Mouse (Mus musculus) mouse trophoblast stem cell (cell line): Measurements from ENCODE around the gene Mgst3.

ENCODE experiments used
- in situ Hi-C, 2 experiments: fragments of 300-500 bp; cut with MseI, MboI; formaldehyde crosslinking; loops; 2 replicates in 1 of 2; 3 replicates in 1 of 2; pipeline ENCODE4 v1.15.1; 2025

Mgst3 gene

DNA sequence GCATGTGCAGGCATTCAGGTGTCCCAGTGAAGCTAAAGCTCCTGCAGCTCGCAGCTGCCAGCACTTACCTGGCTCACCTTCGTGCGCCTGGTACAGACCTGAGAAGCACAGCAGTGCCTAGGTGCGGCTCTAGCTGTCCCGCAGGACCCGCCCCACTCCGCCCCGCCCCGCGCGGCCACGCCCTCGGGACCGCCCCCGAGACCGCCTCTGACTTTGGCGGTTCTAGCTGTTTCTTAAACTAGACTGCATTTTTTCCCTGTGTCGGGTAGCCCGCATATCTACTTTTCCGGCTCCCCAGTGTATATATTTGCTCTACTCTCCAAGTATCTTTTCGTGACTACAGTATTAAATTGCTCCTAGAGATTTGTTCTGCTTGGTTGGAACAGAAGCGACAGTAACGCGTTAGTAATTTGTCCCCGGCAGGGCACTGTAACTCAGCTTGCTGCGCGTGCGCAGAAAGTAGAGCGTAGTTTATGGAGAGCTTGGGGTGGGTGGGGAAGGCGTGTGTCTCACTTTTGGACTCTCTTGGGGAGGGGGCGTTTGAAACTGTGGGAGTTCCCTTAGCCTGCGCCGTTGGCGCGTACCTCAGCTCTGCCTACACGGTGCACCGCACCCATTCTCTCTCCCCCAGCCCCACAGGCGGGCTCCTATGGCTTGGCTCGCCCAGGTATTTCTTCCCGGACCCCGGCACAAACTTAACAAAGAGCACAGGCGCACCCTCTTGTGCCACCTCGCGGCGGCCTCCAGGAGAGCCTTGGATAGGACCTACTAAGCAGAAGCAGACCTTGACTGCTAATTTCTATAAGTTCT, at the start of gene Mgst3:
Gene Mgst3, minus strand, starts transcription at position 159 of the 810 bp plus-strand sequence.
- in situ Hi-C loops: no loop called here

DNA sequence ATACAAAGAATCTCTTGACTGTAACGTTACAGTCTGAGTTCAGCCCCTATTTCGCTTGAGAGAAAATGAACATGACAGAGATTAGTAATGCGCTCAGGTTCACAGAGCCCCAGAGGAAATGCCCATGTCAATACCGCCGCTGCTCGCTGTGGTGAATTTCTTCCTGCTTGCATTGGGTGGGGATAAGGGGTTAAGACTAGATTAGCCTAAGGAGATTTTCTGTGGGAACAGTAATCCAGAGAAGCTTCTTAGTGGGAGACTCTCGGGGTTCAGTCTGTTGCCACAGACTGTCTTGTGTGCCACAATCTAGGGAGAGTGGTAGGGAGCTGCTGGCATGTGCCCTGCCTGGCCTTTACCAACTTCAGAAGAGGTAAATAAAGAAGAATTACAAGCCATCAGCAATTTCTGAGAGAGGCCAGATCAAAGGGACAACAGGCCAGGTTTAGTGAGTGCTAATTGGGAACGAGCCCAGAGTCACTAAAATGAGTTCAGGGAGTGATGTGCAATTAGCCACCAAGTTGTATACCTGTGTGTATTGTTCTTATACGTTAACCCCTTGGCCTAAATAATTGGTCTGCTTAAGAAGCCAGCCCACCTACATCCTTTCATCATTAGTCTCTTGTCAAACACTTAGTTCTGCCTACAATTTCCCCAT, 44.7 kb upstream of the Mgst3 start:
- in situ Hi-C loops: no loop called here

DNA sequence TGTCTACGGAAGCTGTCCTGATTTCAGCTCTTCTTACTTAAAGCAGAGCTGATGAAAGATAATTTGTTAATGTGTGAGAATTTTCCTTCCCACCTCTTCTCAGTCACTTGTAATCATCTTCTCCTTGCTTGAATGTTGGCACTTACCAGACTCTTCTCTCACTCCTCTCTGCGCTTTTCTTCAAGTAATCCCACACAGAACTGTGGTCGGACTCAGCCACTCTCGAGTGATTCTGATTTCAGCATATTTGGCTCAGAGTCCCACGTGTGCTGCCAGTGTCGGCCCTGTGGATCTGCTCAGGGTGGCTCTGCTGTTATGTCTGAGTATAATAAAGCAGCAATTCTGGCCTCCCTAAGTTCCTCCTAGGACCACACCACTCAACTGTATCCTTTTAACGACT, 43.5 kb upstream of the Mgst3 start:
- in situ Hi-C loops: no loop called here

DNA sequence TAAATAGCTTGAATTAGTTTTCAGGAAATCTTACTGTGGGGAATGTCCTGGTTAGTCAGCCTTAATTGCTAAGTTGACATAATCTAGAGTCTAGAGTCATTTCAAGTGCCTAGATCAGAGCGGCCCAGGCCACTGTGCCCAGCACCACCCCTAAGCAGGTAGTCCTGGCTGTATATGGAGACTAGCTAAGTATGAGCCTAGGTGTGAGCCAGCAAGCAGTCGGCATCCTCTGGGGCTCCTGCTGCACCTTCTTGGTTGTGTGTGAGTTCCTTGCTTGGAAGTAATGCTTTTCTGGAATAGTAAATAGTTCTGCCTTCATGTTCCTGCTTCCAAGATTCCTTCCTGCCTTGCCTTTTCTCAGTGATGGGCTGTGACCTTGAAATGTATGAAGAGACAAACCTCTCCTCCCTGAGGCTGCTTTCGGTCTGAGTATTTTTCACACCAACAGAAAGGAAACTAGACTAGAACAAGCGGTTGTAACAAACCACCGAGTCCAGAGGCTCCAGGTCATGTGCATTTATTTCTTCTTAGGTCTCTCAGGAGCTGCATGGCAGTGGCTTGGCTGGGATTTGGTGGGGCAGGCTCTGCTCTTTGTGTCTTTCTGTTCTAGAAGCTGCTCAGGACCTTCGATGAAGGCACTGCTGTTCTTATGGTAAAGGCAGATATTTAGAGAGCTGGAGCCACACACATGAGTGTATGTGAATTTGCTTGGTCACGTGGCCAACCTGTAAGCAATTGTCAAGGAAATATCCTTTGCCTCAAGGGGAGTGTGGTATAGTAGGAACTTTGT, 42.7 kb upstream of the Mgst3 start:
- in situ Hi-C loops: no loop called here

DNA sequence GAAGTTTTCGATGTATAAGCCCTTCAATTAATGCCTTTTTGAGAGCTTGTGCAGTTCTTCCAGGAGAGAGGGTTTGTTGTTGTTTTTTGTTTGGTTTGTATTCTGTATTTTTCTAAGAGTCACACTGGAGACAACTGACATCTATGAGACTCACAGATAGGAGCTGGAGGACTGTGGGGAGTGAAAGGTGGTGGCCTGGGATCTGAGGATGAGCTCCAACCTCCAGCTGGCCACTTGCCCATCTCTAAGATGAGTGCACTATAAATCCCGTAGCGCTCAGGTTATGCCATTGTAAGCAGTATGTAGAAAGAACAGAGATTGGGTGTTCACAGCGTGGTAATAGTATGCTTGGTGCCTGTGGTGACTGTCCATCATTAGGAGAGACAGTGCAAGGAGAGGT, 41.3 kb upstream of the Mgst3 start:
- in situ Hi-C loops: no loop called here

DNA sequence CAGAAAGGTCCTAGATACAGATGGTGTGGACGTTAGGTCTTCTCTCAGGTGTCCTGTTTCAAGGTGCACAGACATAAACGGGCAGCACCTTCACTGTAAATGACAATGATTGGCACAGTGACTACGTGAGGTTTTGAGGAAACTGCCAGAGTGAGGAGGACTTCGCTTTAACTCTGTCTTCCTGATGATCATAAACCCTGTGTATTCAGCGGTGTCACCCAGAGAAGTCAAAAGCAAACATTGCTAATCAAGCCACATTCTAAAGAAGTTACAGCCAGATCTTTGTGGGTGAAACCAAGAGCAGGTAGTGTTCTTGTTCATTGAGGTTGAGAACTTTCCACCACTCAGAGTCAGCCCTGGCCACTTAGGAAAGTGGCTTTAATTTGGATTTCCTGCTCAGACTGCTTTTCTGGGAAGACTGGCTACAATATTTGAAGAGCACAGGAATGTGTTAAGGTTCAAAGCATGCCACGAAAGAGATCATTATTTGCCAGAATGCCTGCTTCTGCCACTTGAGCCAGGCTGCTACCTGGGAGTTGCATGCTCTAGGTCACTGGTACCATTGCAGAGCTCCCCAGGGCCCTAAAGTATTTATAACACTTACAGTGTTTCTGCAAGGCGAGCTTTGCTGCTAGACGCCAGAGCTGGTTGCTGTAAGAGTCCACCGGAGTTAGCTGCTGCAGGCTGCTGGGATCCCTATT, 37.5 kb upstream of the Mgst3 start:
- in situ Hi-C loops: no loop called here

DNA sequence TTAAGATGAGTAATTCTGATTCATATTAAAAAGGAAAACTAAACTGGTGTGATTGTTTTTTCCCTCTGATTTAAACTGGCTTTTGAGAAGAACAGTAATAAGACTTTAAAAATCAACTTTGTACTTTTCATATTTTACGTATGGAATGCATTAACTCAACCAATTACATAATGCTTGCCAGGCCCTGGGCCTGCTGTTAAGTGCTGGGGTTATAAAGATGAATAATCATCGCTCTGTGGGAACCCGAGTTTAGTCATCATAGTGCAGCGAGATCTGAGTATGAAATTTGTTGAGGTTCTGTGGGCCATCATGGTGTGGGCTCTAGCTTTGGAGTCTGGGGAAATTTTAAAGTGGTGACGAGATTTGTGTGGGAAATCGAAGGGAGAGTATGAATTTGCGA, 33.0 kb upstream of the Mgst3 start:
- in situ Hi-C loops: loop anchor here in 1 of 2 experiments (10.0 kb wide), 1 partner anchor 358 kb away; no protein-coding TSS in a partner anchor

DNA sequence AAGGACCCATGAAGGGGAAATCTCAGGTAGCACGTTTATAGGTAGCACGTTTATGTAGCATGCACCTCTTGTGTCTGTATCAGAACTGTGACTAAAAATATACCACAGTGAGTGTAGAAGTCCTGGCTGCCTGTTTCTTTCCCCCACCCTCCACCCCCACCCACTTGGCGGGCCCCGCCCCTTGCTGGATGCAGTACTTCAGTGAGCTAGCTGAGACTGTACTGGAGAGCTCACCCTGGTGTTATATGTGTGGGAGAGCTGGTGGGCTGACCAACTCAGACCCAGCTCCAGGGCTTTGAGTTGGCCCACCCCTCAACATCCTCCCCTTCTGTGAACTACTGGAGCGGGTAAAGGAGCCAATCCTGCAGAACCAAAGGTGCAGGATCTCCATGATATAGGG, 31.9 kb upstream of the Mgst3 start:
- in situ Hi-C loops: loop anchor here in 1 of 2 experiments (10.0 kb wide), 1 partner anchor 359 kb away; no protein-coding TSS in a partner anchor

DNA sequence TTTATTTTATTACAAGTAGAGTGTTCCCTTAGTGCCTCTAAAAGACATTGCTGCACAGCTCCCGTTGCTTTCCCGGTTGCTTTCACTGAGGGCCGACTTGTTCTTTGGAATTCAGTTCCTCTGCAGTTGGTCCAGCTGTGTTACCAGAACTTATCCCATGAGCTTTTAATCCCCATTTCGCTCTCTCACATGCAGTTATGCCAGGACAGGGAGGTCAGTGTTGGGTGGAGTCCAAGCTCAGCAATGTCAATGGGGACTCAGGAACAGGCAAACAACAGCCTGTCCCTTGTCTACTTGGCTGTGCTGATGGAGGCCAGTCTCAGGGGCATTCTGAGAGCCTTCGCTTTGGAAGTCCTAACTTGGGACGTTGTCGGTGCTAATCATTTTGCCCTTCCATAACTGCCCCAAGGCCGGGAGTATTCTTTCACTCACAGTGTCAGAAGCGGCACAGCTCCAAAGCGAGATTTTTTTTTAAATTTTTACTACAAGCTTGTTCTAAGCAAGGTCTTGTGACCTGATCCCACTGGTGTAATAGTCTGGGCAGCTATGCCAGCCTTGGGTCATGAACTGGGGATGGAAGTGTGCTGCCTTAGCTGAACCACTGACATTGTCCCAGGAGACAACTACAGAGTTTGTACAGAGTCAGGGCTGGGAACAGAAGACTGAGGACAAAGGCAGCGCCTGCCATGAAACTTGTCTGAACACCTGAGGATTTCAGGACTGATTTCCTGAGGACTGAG, 29.0 kb upstream of the Mgst3 start:
- in situ Hi-C loops: loop anchor here in 1 of 2 experiments (10.0 to 25.0 kb wide), 2 partner anchors 362 to 490 kb away; no protein-coding TSS in a partner anchor

DNA sequence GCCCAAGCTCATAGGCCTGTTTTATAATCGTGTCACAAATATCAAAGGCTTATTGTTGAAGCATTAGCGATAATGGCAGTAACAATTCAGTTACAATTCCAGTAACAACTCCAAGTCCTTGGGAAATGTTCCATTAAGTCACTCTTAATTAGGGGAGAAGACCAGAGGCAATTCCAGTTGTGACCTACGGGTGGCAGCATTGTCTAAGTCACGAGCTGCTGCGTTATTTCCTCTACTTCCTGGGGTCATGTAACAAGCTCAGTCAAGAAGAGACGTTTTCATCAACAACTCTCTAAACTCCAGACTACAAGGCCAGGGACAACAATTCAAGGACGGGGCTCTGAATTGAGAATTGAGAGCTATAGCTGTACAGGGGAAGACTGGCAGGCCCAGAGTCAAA, 21.2 kb upstream of the Mgst3 start:
- in situ Hi-C loops: loop anchor here (5.0 to 25.0 kb wide), 3 partner anchors 222 to 497 kb away; no protein-coding TSS in a partner anchor

DNA sequence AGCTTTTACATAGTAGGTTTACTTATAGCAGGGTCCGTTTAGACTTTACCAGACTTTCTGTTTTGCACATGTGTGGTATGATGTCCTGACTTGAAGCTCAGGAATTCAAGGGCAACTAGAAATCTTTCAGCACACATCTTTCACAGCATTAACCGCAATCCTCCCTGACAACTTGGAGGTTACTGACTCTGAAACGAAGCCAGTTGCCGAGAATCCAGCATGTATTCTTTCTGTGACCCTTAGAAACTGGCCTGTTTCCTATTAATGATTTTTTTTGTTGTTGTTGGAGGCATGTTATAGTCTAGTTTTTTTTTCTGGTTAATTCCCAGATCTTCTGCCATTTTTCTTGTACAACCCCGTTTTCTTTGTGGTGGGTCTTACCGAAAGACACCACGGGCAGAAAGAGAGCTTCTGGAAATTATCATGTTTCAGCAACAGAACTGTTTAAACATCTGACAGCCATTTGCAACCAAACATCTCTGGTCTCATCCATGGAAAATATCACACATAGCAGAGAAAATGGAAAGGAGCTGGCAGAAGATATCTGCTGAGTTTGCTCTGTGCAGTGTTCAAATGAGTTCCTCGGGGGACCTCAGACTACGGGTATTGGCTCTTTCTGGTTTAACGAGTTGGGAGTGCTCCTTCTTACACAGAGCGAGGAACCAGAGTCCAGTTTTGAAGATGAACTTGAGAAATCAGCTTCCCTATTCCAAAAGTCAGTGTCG, 18.5 kb upstream of the Mgst3 start:
- in situ Hi-C loops: loop anchor here (5.0 to 25.0 kb wide), 3 partner anchors 225 to 500 kb away; no protein-coding TSS in a partner anchor

DNA sequence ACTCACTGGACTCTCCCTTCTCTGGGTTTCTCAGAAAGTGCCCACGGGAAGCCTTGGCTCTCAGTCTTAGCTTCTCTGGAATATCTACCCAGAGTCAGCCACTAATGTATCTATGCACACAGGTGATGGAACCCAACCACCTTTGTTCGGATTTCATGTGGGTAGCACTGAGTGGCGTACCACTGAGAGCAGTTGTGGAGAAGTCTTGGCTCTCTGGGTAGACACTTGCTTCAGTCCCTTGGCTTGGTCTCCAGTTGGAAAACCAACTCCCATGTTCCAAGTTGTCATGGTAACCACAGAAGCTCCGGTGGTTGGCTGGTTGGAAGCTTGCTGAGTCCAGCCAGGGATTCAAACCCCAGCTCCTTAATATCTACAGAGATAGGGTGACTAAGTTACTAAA, 16.0 kb upstream of the Mgst3 start:
- in situ Hi-C loops: loop anchor here in 1 of 2 experiments (25.0 kb wide), 1 partner anchor 503 kb away; no protein-coding TSS in a partner anchor

DNA sequence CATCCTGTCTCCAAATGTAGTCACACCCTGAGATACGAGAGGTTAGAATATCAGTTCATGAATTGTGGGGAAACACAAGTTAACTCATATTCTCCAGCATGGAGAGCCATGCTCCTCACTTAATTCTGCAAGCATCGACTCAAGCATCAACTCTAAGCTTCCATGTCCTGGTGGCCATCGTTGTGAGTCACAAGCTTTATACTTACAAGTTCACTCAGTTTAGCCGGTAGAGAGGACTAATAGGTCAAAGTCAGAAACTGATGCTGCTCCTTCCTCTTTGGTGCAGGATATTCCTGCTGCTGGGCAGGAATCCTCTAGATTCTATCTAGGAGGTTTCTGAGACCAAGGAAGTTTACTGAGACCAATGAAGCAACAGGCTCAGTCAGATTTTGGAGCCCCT, 11.6 kb upstream of the Mgst3 start:
- in situ Hi-C loops: loop anchor here in 1 of 2 experiments (25.0 kb wide), 1 partner anchor 507 kb away; no protein-coding TSS in a partner anchor

DNA sequence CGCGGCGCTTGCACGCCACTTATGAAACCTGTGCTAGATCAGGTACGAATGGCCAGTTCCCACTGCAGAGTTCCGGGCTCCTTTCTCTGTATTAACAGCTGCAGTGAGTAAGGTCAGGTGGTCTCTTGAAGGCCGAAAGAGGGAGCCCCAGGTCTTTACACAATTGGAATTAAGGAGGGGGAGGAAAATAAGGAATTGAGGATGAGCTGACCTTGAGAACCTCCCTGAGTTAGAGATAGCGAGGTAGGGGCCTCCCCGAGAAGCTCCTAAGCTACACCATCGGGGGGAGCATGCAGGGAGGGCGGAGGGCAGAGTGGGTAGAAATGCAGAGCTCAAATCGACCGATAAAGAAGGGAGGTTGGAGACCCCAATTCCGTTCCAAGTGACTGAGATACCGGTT, 360 bp downstream of the Mgst3 start:
- in situ Hi-C loops: no loop called here

DNA sequence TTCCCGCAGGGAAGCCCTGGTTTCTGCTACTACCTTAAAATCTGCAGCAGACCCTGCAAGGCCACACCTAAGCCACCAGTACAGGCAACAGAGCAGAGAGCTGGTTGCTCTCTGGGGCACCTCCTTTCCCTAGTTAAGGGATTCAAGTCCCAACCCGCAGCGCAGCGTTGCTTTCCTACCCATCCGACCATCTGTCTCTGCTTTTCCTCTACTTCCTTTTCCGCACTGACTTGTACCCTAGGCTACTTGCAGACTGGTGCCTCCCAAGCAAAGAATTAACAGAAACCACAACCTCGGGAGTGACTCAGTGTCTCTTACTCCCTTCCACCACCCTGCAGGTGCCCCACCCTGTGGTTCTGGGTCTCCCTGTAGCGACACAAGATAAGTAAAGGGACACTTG, 954 bp downstream of the Mgst3 start:
- in situ Hi-C loops: no loop called here

DNA sequence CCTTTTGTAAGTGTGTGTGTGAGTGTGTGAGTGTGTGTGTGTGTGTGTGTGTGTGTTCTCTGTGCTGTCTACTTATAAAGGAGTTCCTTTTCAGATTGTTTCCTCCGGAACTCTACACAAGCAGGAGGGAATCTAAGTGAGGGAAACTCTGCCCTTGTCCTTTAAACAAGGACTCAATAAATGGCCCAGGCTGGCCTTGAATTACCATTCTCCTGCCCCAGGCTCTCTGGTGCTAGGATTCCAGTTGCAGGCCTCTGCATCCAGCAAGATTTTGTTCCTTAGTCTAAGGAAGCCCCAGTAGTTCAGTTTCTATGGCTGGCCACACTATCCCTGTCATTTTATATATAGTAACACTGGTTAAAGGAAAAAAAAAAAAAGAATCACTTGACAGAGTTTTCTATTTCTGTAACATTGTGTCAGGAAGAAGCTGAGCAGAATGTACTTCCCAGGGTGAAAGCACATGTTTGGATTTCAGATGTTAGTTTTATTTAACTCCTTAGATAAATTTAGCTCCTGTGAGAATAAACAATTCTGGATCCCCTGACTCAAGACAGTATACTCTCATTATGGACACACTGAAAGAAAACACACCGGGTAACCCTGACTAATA, 1.5 kb downstream of the Mgst3 start:
- in situ Hi-C loops: no loop called here

DNA sequence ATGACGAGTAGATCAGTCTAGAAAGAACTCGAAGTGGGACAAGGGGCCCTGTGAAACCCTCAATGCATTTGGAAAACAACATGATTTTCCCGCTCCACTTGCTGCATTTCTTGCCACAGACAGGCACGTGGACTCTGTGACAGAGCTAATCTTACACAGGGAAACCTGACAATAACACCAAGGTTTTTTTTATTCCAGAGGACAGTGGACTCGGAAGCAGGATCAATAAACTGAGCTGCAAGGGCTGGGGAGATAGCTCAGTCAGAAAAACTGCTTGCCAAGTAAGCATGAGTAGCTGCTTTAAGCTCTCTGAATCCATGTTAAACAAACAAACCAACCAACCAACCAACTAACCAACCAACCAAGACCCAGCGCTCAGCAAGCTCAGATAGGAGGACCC, 2.4 kb downstream of the Mgst3 start:
- in situ Hi-C loops: no loop called here

DNA sequence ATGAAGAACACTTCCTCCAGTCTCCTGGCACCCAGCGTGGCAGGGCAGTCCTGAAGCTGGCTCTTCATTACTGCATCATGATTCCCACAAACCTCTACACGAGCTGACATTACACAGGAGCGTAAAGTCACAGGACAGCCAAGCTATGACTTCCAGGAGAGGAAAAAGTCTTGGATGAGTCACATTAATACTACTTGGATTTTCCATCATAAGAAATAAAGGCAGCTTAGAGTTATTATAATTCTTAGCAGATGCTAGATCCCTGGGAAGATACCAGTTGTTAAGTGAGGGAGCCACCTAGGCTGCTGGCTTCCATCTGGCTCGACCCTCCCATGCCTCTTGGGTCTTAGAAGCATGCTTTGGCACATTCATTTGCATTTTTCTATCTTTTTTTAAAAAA, 3.3 kb downstream of the Mgst3 start:
- in situ Hi-C loops: no loop called here

DNA sequence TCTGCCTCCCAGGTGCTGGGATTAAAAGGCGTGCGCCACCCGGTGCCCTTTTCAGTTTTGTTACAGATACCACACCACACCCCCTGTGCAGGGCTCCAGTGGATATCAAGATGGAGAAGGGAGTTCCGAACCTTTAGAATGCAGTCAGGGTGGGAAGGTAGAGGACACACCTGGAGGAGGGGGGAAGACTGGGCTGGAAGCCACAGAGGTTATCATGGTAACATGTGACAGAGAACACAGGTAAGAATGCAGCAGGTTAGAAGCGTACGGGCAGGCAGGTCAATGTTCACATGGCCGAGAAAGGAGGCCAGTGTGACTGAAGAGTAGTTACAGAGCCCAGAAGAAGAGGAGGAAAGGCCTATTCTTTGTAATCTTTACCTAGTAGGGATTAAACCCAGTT, 4.1 kb downstream of the Mgst3 start:
- in situ Hi-C loops: no loop called here
